Mouse (Mus musculus) inflammation-experienced regulatory T-cells, adult 6 months (primary cell): ENCODE measurements around the gene Clic1. TPM values are rescaled to one million over a fixed set of nuclear protein-coding genes. Genes with fewer than 3 reads are reported as not detected.
"Not testable (repeated sequence)": the region's sequence is repeated elsewhere in the genome, so short reads cannot be mapped to it uniquely, and the experiment has no call there.

Experiments used
- ATAC-seq: one replicate; pipeline ENCODE4 v1.8.0; 2017
- polyA plus RNA-seq, 3 experiments: library from polyadenylated mRNA; unstranded; fragments of 100-300 nt; shearing (Covaris generic); gene quantifications; one replicate each; pipeline ENCODE4 v1.2.1; 2017

The Clic1 gene
- 100 to 1,000 TPM; 487 to 766 (median 514) TPM for polyA plus RNA-seq

GRCm38 (mm10) chr17:35049561-35050016 is at the start of gene Clic1:
Clic1 (plus strand) TSS chr17:35049966.
- no peak for ATAC-seq

- peak; percentile 73 for ATAC-seq
Observed at GRCm38 (mm10) chr17:35000717-35001451, 48.9 kb upstream of the Clic1 start, which contains the start of gene Vars. Vars (plus strand) TSS chr17:35000987.

GRCm38 (mm10) chr17:35001452-35002152 is 48.2 kb upstream of the Clic1 start:
- ATAC-seq: no peak

GRCm38 (mm10) chr17:35002153-35002865 is 47.5 kb upstream of the Clic1 start:
- ATAC-seq: peak; percentile 12

- no peak for ATAC-seq
Observed at GRCm38 (mm10) chr17:35003022-35003838, 46.5 kb upstream of the Clic1 start.

GRCm38 (mm10) chr17:35004075-35004717 is 45.6 kb upstream of the Clic1 start:
- no peak for ATAC-seq

GRCm38 (mm10) chr17:35005158-35005557 is 44.6 kb upstream of the Clic1 start:
- ATAC-seq: no peak

GRCm38 (mm10) chr17:35005902-35006301 is 43.9 kb upstream of the Clic1 start:
- not testable (repeated sequence) for ATAC-seq

GRCm38 (mm10) chr17:35007387-35007991 is 42.3 kb upstream of the Clic1 start:
- no peak for ATAC-seq

GRCm38 (mm10) chr17:35009586-35009985 is 40.2 kb upstream of the Clic1 start:
- ATAC-seq: no peak

GRCm38 (mm10) chr17:35011440-35011839 is 38.3 kb upstream of the Clic1 start:
- ATAC-seq: no peak

- ATAC-seq: no peak
Observed at GRCm38 (mm10) chr17:35012430-35012829, 37.3 kb upstream of the Clic1 start.

- ATAC-seq: no peak
Observed at GRCm38 (mm10) chr17:35013221-35013620, 36.5 kb upstream of the Clic1 start.

- ATAC-seq: no peak
Observed at GRCm38 (mm10) chr17:35015296-35015695, 34.5 kb upstream of the Clic1 start.

GRCm38 (mm10) chr17:35016376-35016775 is 33.4 kb upstream of the Clic1 start, which contains the start of gene Vwa7:
Vwa7 (plus strand) TSS chr17:35016579.
- ATAC-seq: no peak

- ATAC-seq: peak; percentile 50
Observed at GRCm38 (mm10) chr17:35016791-35017705, 32.7 kb upstream of the Clic1 start.

GRCm38 (mm10) chr17:35017706-35018030 is 32.1 kb upstream of the Clic1 start:
- ATAC-seq: no peak

GRCm38 (mm10) chr17:35018171-35018570 is 31.6 kb upstream of the Clic1 start:
- ATAC-seq: no peak

- ATAC-seq: no peak
Observed at GRCm38 (mm10) chr17:35019894-35020293, 29.9 kb upstream of the Clic1 start.

GRCm38 (mm10) chr17:35020551-35020950 is 29.2 kb upstream of the Clic1 start:
- no peak for ATAC-seq
